Mouse (Mus musculus): ENCODE data around the gene Timd4. TPM values are rescaled to one million over a fixed set of nuclear protein-coding genes. Genes with fewer than 3 reads are reported as not detected.

Timd4 gene
- total and polyA plus RNA-seq, 2 experiments from 2014 or later = 0.15 TPM; not detected in 1

- Histone ChIP-seq H3K4me3 (ENCODE audit: low read length) (no peak overlapping the region), H3K9ac (replicated peaks; ENCODE audit: low read length) (no peak overlapping the region), H3K4me1 (ENCODE audit: insufficient read depth, low read length) (no peaks in the 10 kb centered on the region), H3K9me3 (ENCODE audit: low read length) (no peaks in the 10 kb centered on the region), H3K27me3 (ENCODE audit: insufficient read depth, low read length) (no peaks in the 10 kb centered on the region), H3K27ac (no peak overlapping the region), H3K36me3 (ENCODE audit: insufficient read depth, low read length) (no peaks in the 10 kb centered on the region), H3K4me2 (ENCODE audit: low read depth, low read length) (no peak overlapping the region)
- DNase-seq (ENCODE audit: low spot score) (no peak), ATAC-seq (no peak)
- WGBS = 82% methylated on average over 1 of the region's 1 CpGs
- no peak for TF ChIP-seq CTCF (IDR thresholded peaks at IDR 0.05; ENCODE audit: low read depth)
Observed at GRCm38 (mm10) chr11:46835080-46835479, 24.5 kb downstream of the Timd4 start.

DNA sequence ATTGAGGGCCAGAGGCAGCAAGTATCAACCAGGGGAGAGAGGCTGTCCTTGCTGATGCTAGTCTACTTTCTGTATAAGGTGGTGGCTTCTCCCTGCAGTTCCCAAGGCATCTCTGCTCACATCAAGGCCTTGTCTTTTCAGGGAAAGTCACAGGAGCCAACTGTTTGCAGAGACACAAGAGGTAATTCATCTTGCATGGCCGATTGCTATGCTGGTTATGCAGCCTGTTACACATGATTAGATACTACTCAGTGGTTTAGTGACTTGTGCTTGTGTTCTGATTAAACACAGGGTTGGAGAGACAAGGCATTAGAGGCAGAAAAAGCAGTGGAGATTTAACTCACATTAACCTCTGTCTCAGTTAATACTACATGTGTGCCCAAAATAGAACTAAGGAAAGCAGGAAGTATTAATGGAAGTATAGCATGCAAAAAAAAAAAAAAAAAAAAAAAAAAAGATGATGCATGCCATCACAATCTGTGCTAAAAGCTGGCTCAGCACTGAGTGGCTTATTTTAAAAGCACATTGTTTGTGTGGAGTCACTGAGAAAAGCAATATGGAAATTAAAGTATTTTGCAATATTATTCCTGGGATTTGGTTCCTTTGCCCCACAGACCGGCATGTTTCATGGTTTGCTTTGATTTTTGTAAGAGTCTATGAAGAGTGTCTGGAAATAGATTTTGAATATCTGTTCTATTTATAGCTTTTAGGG lies 31.6 kb downstream of the Timd4 start:
- no peaks in the 10 kb centered on the region for H3K9me3 ChIP-seq (ENCODE audit: low read length)
- no peaks in the 10 kb centered on the region for H3K27me3 ChIP-seq (ENCODE audit: insufficient read depth, low read length)
- no peaks in the 10 kb centered on the region for H3K36me3 ChIP-seq (ENCODE audit: insufficient read depth, low read length)
- H3K4me1 ChIP-seq (ENCODE audit: insufficient read depth, low read length) = no peaks in the 10 kb centered on the region
- no peak for TF ChIP-seq CTCF (IDR thresholded peaks at IDR 0.05; ENCODE audit: low read depth)
- WGBS = 55% methylated on average over 2 of the region's 2 CpGs
- H3K4me3 ChIP-seq (ENCODE audit: low read length) = no peak overlapping the region
- no peak overlapping the region for H3K27ac ChIP-seq
- DNase-seq (ENCODE audit: low spot score) (no peak), ATAC-seq (no peak)
- no peak overlapping the region for H3K9ac ChIP-seq (replicated peaks; ENCODE audit: low read length)
- H3K4me2 ChIP-seq (ENCODE audit: low read depth, low read length) = no peak overlapping the region

DNA sequence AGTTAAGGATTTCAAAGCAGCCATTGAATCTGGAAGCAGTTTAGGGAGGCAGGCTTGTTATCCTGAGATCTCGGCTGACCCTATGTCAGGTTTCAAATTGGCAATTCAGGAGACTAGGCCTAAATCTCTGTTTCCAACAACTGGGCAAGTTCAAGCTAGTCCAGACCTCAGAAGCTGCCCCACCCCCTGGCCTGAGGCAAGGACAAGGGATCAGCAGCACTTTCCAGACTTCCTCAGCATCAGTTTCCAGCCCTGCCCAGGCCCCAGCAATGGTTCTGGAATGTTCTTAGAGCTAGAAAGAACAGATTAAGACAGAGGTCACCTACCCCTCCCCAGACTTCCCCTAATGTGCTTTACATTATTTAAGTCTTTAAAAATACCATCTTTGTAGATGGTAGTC lies 36.1 kb downstream of the Timd4 start:
- H3K9ac ChIP-seq (replicated peaks; ENCODE audit: low read length) = no peak overlapping the region
- no peak for DNase-seq (ENCODE audit: low spot score)
- no peak for ATAC-seq
- H3K4me3 ChIP-seq (ENCODE audit: low read length) = no peak overlapping the region
- H3K4me2 ChIP-seq (ENCODE audit: low read depth, low read length) = no peak overlapping the region
- H3K27ac ChIP-seq = no peak overlapping the region
- 74% methylated on average over 1 of the region's 1 CpGs for WGBS
- H3K4me1 ChIP-seq (ENCODE audit: insufficient read depth, low read length) = no peaks in the 10 kb centered on the region
- no peaks in the 10 kb centered on the region for H3K9me3 ChIP-seq (ENCODE audit: low read length)
- no peak for TF ChIP-seq CTCF (IDR thresholded peaks at IDR 0.05; ENCODE audit: low read depth)
- no peaks in the 10 kb centered on the region for H3K27me3 ChIP-seq (ENCODE audit: insufficient read depth, low read length)
- H3K36me3 ChIP-seq (ENCODE audit: insufficient read depth, low read length) = no peaks in the 10 kb centered on the region

GRCm38 (mm10) chr11:46847827-46848220 lies 37.2 kb downstream of the Timd4 start:
- no peak overlapping the region for H3K4me2 ChIP-seq (ENCODE audit: low read depth, low read length)
- no peak overlapping the region for H3K9ac ChIP-seq (replicated peaks; ENCODE audit: low read length)
- no peak overlapping the region for H3K4me3 ChIP-seq (ENCODE audit: low read length)
- H3K36me3 ChIP-seq (ENCODE audit: insufficient read depth, low read length) = no peaks in the 10 kb centered on the region
- WGBS = 62% methylated on average over 3 of the region's 3 CpGs
- DNase-seq (ENCODE audit: low spot score) (no peak), ATAC-seq (peak; percentile 10; the same call in 1 of the 2 replicates)
- no peak for TF ChIP-seq CTCF (IDR thresholded peaks at IDR 0.05; ENCODE audit: low read depth)
- no peaks in the 10 kb centered on the region for H3K9me3 ChIP-seq (ENCODE audit: low read length)
- no peak overlapping the region for H3K27ac ChIP-seq
- H3K4me1 ChIP-seq (ENCODE audit: insufficient read depth, low read length) = no peaks in the 10 kb centered on the region
- no peaks in the 10 kb centered on the region for H3K27me3 ChIP-seq (ENCODE audit: insufficient read depth, low read length)

DNA sequence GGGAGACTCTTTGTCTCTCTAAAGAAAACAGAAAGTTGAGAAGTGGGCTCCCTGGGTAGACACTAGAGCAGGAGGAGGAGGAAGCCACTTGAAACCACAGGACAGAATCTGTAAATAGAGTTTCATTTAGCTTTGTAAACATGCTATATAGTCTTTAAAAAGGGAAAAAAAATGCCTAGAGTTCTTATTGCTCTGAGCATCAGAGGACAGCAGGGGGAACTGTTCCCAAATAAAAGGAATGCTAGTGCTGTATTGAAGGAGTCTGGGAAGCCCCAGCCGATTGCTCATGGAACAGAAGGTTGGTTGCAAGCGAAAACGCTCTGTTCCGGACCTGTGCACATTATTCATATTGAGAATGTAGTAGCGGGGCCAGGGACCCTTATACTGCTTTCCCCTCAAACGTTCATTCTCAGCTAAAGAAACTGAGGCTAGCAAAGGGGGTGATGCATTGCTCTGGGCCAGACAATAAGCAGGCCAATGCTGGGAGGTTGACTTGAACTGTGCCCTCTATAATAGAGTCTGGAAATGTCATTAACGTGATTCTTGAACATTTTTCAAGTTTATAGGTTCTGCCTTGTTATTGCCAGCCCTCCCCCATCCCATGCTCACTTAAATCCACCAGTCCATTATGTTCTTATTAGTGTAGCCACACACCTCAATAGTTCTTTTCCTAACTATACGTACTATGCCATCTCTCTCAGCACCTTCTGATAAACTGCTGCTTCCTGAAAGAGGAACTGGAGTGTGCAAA lies 37.8 kb downstream of the Timd4 start:
- Histone ChIP-seq H3K4me1 (ENCODE audit: insufficient read depth, low read length) (no peaks in the 10 kb centered on the region), H3K36me3 (ENCODE audit: insufficient read depth, low read length) (no peaks in the 10 kb centered on the region), H3K4me2 (ENCODE audit: low read depth, low read length) (no peak overlapping the region), H3K9ac (replicated peaks; ENCODE audit: low read length) (no peak overlapping the region), H3K27ac (no peak overlapping the region), H3K27me3 (ENCODE audit: insufficient read depth, low read length) (no peaks in the 10 kb centered on the region), H3K4me3 (ENCODE audit: low read length) (no peak overlapping the region), H3K9me3 (ENCODE audit: low read length) (no peaks in the 10 kb centered on the region)
- peak; percentile 64 for TF ChIP-seq CTCF (IDR thresholded peaks at IDR 0.05; ENCODE audit: low read depth)
- WGBS = 24% methylated on average over 8 of the region's 8 CpGs
- DNase-seq (ENCODE audit: low spot score) = peak; percentile 78
- peak; percentile 77 for ATAC-seq

GRCm38 (mm10) chr11:46864809-46865208 lies 54.2 kb downstream of the Timd4 start:
- no peak overlapping the region for H3K4me2 ChIP-seq (ENCODE audit: low read depth, low read length)
- no peaks in the 10 kb centered on the region for H3K4me1 ChIP-seq (ENCODE audit: insufficient read depth, low read length)
- no peaks in the 10 kb centered on the region for H3K9me3 ChIP-seq (ENCODE audit: low read length)
- no peaks in the 10 kb centered on the region for H3K36me3 ChIP-seq (ENCODE audit: insufficient read depth, low read length)
- H3K4me3 ChIP-seq (ENCODE audit: low read length) = no peak overlapping the region
- 73% methylated on average over 1 of the region's 1 CpGs for WGBS
- peak; percentile 70 for DNase-seq (ENCODE audit: low spot score)
- H3K9ac ChIP-seq (replicated peaks; ENCODE audit: low read length) = no peak overlapping the region
- H3K27me3 ChIP-seq (ENCODE audit: insufficient read depth, low read length) = no peaks in the 10 kb centered on the region
- TF ChIP-seq CTCF (IDR thresholded peaks at IDR 0.05; ENCODE audit: low read depth) = peak; percentile 78
- peak; percentile 53; the same call in 1 of the 2 replicates for ATAC-seq
- no peak overlapping the region for H3K27ac ChIP-seq

DNA sequence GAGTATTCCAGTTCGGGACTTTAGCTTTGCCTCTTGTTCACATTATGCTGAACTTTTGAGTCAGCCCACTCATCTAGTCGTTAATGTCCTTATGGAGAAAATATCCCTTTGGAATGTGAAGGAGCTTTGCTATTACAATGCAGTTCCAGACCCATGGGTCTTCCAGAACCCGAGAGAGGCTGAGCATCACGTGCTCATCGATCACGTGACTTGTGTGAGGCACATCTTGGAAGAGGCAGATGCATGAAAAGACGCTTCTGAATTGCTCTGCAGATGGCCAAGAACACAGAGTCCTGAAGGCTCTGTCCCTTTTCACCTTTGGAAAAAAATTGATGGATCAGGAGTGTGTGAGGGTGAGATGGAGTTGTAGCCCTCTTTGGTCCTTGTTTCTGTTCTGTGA lies 58.0 kb downstream of the Timd4 start:
- Histone ChIP-seq H3K4me3 (ENCODE audit: low read length) (no peak overlapping the region), H3K9me3 (ENCODE audit: low read length) (no peaks in the 10 kb centered on the region), H3K27ac (no peak overlapping the region), H3K4me2 (ENCODE audit: low read depth, low read length) (no peak overlapping the region), H3K27me3 (ENCODE audit: insufficient read depth, low read length) (no peaks in the 10 kb centered on the region), H3K4me1 (ENCODE audit: insufficient read depth, low read length) (no peaks in the 10 kb centered on the region), H3K9ac (replicated peaks; ENCODE audit: low read length) (no peak overlapping the region), H3K36me3 (ENCODE audit: insufficient read depth, low read length) (no peaks in the 10 kb centered on the region)
- WGBS = 85% methylated on average over 7 of the region's 7 CpGs
- TF ChIP-seq CTCF (IDR thresholded peaks at IDR 0.05; ENCODE audit: low read depth) = no peak
- ATAC-seq = no peak
- DNase-seq (ENCODE audit: low spot score) = no peak
